Mouse (Mus musculus) effector memory CD4-positive, alpha-beta T cell, adult 7 months (primary cell): ENCODE results near the gene Fam32a. TPM values are rescaled to one million over a fixed set of nuclear protein-coding genes. Genes with fewer than 3 reads are reported as not detected.

Source experiments
- polyA plus RNA-seq: library from polyadenylated mRNA; unstranded; fragments of 100-300 nt; shearing (Covaris generic); gene quantifications from one replicate; pipeline ENCODE4 v1.2.1, GENCODE M21; 2017

The Fam32a gene
- 88.0 TPM for polyA plus RNA-seq

DNA sequence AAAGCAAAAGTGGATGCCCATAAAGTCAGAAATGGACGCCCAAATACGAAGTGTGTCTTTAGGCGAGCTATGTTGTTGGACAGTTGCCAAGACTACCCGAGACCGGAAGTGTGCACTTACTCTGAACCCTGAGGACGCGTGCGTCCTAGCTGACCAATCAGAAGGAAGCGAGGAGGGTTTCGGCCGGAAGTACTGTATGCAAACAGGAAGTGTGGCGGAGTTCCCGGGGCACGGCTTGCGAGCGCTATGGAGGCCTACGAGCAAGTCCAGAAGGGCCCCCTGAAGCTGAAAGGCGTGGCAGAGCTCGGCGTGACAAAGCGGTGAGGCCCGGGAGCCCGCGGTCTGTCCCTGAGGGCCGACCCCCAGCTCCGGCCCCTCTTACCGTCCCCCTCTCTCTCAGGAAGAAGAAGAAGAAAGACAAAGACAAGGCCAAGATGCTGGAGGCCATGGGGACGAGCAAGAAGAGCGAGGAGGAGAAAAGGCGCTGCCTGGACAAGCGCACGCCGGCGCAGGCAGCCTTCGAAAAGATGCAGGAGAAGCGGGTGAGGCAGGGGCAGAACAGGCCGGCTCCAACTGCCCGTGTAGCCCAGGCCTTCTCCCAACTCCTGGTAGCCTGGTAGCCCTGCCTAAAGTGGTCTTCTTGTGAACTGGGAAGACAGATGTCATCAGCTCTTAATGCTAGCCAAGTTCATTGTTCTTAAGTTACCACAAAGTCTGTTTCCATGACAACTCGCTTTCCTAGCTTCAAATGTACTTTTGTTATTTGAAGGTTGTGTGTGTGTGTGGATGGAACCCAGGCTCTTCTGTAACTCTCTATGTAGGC is at the start of gene Fam32a:
Fam32a (plus strand) TSS at position 190 of the 823 bp plus-strand sequence.

GRCm38 (mm10) chr8:72189417-72190214 is 29.9 kb upstream of the Fam32a start, which contains the start of gene Hsh2d:
Hsh2d (plus strand) TSS chr8:72189638.

DNA sequence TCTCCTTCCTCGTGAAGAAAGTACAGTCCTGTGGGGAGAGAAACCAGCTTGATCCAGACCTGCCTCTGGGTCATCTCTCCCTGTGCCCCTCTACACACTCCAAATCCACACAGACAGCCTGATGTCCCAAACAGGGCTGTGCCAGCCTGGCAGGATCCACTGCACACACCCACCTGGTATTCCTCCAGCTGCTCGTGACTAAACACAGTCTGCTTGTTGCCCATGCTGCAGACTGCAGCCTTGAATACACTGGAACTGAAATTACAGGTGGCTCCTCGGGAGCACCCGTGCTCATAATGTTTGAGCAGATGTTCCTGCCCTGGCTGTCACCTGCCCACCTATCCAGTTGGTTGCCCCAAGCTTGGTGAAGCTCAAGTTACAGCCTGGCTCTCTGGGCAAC is 6.8 kb upstream of the Fam32a start, which contains the start of gene Cib3:
Cib3 (minus strand) TSS at position 87 of the 400 bp plus-strand sequence.

DNA sequence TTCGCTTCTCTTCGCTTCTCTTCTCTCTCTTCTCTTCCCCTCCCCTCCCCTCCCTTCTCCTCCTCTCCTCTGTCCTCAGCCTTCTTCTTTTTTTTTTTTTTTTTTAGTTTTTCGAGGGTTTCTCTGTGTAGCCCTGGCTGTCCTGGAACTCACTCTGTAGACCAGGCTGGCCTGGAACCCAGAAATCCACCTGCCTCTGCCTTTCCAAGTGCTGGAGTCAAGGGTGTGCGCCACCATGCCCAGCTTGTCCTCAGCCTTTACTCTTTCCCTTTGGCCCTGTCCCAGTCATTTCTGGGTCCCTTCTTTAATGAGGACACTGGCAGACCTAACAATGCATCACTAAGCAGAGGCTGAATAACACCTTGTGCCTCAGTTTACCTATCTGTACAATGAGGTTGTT is 6.0 kb upstream of the Fam32a start, which contains the start of gene Gm11034:
Gm11034 (minus strand) TSS at position 101 of the 400 bp plus-strand sequence.

DNA sequence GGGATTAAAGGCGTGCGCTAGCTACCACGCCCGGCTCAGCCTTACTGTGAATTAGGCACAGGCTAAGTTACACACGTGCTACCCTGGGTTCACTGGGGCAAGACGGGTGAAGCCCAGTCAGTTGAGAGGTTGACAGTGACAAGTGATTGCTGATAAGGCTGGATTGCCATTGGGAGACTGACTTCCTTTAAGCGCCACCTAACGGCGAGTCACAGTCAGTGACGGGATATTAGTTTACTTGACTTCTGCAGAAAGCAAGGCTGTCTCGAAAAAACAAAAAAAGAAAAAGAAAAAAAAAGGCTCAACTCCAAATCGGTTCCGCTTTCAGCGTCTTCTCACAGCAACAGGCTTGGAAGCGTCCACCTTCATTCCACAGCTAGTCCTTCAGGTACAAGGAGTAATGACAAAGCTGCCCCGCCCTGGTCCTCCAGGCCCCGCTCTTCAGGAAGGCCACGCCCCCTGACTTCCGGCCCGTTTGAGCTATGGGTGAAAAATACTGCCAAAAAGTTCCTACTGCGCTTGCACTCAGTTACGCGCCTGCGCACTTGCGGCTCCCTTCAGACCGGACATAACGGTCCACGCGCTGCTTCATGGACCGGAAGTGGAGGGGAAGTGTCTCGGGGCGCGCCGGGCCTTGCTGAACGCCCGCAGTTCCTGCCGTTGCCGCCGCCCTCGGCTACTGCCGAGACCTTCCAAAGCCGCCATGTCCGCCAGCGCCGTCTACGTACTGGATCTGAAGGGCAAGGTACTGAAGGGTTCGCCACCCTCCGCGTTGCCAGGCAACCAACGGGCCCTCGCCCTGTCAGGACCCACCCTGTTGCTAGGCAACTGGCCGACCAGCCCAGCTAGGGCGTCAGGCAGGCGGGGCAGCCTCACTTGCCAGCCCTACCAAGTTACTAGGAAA is 20.2 kb downstream of the Fam32a start, which contains the start of gene Ap1m1:
Ap1m1 (plus strand) TSS at position 520 of the 904 bp plus-strand sequence.

Other genes with a start within 250 kb of the Fam32a start
- not detected for gene Cyp4f18, start 210.1 kb upstream of the Fam32a start, polyA plus RNA-seq
- gene Olfr372, start 178.5 kb upstream of the Fam32a start, polyA plus RNA-seq, result 0.30 TPM
- 0.77 TPM for gene Olfr373, start 136.6 kb upstream of the Fam32a start, polyA plus RNA-seq
- not detected for gene Olfr374, start 112.7 kb upstream of the Fam32a start, polyA plus RNA-seq
- 615 TPM for gene Tpm4, start 84.8 kb upstream of the Fam32a start, polyA plus RNA-seq
- 294 TPM for gene Rab8a, start 58.5 kb upstream of the Fam32a start, polyA plus RNA-seq
- 9.4 TPM for gene Hsh2d, start 30.1 kb upstream of the Fam32a start, polyA plus RNA-seq
- gene Cib3, start 6.9 kb upstream of the Fam32a start, polyA plus RNA-seq, result 0.48 TPM
- not detected for gene Gm11034, start 6.1 kb upstream of the Fam32a start, polyA plus RNA-seq
- 159 TPM for gene Ap1m1, start 20.3 kb downstream of the Fam32a start, polyA plus RNA-seq
- 3.0 TPM for gene Gm10282, start 85.5 kb downstream of the Fam32a start, polyA plus RNA-seq
- gene Klf2, start 99.3 kb downstream of the Fam32a start, polyA plus RNA-seq, result 922 TPM
- 37.0 TPM for gene Eps15l1, start 201.7 kb downstream of the Fam32a start, polyA plus RNA-seq
- gene Calr3, start 224.1 kb downstream of the Fam32a start, polyA plus RNA-seq, result 0.35 TPM
- 5.0 TPM for gene 1700030K09Rik, start 224.2 kb downstream of the Fam32a start, polyA plus RNA-seq